Mouse (Mus musculus) adrenal gland, postnatal 10 days (tissue): ENCODE results near the gene Bbs9. TPM values are rescaled to one million over a fixed set of nuclear protein-coding genes. Genes with fewer than 3 reads are reported as not detected.

Experiments
- DNase-seq: peaks from one replicate; pipeline ENCODE4 v3.0.0; 2021; ENCODE audit warnings: mixed read lengths
- total RNA-seq, 2 experiments: library from RNA; stranded (reverse); gene quantifications; 2 replicates each; pipeline ENCODE4 v1.2.3; 2021

Bbs9 gene
- total RNA-seq, 2 experiments from 2014 or later = 12.0 to 16.4 TPM

DNA sequence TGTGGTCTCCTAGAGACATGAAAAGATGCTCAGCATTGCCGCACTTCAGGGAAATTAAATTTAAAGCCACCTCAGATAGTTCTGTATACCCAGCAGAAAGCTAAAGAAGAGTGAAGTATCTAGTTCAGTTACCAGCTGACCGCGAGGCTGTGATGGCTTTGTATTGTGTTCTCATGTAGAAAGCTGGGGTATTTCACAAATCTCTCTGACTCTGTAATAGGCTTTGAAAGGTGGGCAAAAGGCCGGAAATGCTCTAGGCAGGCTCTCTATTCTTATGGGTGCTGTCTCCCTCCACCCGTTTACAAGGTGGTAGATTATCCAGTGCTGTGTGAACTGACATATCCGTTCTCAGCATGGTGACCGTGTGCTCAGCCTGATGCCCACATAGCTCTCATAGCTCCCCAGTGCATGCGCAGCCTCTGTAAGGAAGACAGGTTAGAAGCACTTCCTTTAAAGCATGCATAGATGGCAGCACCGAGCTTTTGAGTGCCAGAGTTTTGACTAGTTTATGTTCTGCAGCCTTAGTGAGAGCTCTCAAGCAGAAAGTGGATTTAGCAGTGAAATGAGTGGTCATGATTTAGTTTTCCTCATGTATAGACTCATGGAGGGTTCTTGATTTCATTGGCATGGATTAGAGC, 57.4 kb downstream of the Bbs9 start:
- peak; percentile 23 for DNase-seq

GRCm38 (mm10) chr9:22537767-22538373, 62.4 kb downstream of the Bbs9 start:
- no peak for DNase-seq

DNA sequence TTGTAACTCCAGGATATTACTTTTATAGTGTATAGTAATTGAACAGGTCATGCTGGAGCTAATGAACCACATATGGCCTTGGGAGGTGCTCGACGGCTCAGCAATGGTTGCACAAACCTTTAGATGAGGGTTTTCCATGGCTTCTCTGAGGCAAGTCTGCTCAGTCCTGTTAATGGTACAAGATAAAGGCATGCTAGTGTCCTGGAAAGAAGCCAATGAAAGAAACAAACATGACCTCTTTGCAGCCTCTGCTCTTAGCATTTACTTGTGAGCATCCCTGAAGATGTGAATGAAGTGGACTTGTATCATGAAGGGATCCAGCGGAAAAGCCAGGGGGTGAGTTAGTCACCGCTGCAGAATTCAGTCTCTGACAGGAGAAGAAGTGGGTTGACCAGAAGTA, 64.0 kb downstream of the Bbs9 start:
- no peak for DNase-seq

DNA sequence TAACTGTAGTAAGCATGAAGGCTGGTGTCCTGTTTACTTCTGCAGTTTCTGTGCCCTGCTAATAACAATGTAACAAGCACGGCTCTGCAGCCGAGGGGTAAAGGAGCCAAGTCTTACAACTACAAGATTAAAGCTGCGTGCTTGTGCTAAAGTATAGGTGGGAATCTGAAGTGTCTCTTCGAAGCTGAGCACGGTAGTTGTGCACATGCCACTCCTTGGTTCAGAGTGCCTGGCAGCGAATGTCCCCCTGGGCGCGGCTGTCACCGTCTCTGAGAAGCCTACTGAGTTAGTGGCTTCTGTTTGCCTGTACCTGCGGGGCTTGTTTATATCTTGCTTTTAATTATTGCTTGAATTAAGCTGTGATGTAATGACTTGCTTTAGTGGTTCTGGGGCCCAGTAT, 65.6 kb downstream of the Bbs9 start:
- no peak for DNase-seq

DNA sequence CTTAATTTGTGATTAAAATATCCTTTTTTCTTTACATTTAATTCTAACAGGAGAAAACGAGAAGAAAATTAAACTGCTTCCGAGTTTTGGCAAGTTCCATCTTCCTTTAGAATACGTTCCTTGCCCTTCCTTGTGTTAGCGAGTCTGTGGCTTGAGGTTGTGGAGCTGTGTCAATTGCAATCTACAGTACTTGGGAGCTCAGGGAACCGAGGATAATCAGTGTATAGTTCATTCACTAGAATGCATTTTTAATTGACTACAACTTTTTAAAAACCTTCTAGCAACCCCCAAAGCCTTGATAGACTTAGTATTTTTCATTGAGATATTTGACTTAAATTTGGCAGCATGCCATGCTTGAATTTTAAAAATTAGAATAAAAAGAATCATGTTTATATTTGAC, 68.0 kb downstream of the Bbs9 start:
- DNase-seq = no peak

- no peak for DNase-seq
Observed at GRCm38 (mm10) chr9:22544349-22545341, 69.1 kb downstream of the Bbs9 start.

- no peak for DNase-seq
Observed at GRCm38 (mm10) chr9:22551273-22551672, 75.8 kb downstream of the Bbs9 start.

- no peak for DNase-seq
Observed at GRCm38 (mm10) chr9:22556076-22556475, 80.6 kb downstream of the Bbs9 start.

- peak; percentile 84 for DNase-seq
Observed at GRCm38 (mm10) chr9:22557467-22557866, 82.0 kb downstream of the Bbs9 start.

- DNase-seq = no peak
Observed at GRCm38 (mm10) chr9:22563612-22564347, 88.3 kb downstream of the Bbs9 start.

- peak; percentile 10 for DNase-seq
Observed at GRCm38 (mm10) chr9:22567726-22568125, 92.2 kb downstream of the Bbs9 start.

DNA sequence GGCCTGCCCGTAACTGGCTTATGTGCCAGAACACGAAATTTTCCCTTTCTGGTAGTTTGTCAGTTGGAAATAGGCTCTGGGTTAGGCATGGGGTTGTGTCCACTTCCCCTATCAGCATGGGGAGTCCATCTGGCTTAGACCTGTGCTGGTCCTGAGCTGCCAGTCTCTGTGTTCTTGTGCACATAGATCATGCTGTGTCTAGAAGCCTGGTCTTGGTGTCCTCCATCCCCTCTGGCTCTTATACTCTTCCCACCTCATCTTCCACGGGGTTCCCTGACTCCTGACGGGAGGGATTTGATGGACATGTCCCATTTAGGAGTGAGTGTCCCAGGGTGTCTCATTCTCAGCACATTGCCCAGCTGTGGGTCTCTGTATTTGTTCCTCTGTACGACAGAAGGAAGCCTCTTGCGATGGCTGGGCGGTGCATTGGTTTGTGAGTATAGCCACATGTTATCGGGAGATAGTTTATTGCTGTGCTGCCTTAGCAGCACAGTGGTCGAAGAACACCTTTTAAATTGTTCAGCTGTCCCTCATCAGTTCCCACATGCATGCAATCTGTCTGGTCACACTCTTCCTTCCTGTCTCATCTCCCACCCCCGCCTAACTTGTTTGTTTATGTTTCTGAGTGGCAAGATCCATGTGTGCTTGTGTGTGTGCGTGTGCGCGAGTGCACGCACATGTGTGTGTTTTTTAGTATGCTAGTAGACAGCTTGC, 101.1 kb downstream of the Bbs9 start:
- no peak for DNase-seq

DNA sequence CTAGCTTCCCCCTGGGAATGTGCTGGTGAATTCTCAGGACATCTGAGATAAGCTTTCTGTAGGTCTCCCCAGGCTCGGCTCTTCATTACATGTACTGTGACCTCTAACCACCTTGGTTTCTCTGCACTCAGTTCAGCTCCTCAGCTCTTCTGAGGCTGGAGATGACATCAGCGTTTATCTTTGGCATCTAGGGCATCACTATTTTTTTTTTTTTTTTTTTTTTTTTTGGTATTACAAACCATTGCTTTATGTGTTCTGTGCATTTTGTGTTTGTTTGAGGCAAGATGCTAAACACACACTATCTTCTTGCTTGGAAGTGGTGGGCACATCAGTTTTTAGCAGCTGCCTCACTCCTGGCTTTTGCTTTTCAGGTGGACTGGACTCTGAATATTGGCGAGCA, 102.8 kb downstream of the Bbs9 start:
- DNase-seq = no peak

GRCm38 (mm10) chr9:22584221-22584620, 108.7 kb downstream of the Bbs9 start:
- DNase-seq = no peak

- DNase-seq = no peak
Observed at GRCm38 (mm10) chr9:22593032-22593431, 117.5 kb downstream of the Bbs9 start.

DNA sequence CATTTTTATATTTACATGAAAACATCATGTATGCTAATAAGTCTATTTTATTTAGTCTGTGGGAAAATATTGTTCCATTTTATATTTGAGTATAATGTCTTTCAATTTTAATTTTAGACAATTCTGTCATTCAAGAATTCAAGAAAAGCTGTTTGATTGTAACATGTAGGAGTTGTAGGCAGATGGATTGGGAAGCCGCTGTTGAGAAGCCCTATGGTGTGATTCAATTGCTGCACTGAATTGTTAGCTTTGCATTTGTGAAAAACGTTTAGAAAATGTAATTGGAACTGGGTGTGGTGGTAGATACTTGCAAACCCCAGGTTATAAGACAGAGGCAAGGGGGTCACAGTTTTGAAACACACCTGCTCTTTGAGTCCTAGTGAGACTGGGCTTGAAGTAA, 121.1 kb downstream of the Bbs9 start:
- DNase-seq = no peak

- no peak for DNase-seq
Observed at GRCm38 (mm10) chr9:22613271-22613824, 137.8 kb downstream of the Bbs9 start.

DNA sequence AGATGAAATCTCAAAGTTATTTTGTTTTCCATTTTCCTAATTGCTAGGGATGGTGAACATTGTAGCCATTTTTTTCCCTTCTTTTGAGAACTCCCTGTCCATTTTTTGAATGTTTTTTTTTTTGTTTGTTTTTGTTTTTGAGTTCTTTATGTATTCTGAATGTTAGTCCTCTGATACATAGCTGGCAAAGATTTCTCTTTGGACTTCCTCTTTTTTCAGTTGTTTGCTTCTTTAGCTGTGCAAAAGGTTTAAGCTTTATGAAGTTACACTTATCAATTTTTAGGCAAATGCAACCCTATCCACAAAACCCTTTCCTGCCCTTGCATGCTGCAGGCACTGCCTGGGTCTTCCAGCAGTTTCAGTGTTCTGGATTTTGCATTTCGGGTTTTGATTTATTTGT, 143.7 kb downstream of the Bbs9 start:
- DNase-seq = no peak

- DNase-seq = peak; percentile 62
Observed at GRCm38 (mm10) chr9:22624966-22625365, 149.5 kb downstream of the Bbs9 start.

DNA sequence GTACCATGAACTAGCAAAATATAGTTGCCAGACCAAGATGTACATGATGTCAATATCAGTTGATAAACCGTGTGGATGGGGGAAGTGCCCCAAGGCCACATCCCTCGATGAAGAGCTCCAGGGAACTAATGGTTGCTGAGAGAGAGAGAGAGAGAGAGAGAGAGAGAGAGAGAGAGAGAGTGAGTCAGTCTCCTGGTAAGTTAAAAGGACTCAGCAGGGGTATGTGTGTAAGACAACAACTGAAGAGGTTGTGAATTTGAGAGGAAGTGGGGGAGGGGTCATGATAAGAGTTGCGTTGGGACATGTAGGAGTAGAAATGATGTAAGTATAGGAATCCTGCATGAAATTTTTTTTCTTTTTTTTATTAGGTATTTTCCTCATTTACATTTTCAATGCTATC, 150.5 kb downstream of the Bbs9 start:
- no peak for DNase-seq

DNA sequence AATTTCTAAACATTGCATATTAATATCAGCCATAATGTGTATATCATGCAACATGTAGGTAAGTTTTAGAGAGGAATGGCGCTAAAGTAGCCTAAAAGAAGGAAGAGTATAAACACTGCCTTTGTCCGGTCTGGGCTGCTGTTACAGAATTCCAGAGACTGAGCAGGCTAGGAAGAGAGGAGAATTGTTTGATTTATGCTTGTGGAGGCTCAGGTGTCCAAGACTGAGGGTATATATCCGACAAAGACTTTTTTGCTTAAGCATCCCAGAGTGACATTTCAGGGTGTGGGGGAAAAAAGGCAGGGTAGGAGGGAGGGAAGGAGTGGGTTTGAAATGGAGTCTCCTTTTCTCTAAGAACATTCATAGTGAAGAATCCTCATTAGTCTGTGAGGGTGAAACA, 152.4 kb downstream of the Bbs9 start:
- no peak for DNase-seq
